Mouse (Mus musculus) megakaryocyte, embryonic 14.5 days (primary cell): ENCODE measurements at regions not wholly inside any gene's neighbourhood (a gene's known extent, or its start where the extent isn't known, plus 50 kb on each side); places are given as distances from the start of the nearest gene placed in this dataset.

Source experiments
- H3K27me3 ChIP-seq: replicated peaks from 2 replicates; pipeline ENCODE3; 2012; ENCODE audit warnings: inconsistent platforms
- H3K36me3 ChIP-seq: replicated peaks from 2 replicates; pipeline ENCODE3; 2012; ENCODE audit warnings: low read length, inconsistent platforms, mixed read lengths
- H3K4me1 ChIP-seq: 2 replicates; pipeline ENCODE4 v1.6.1; 2012; ENCODE audit warnings: inconsistent platforms
- H3K4me3 ChIP-seq: replicated peaks from 2 replicates; pipeline ENCODE3; 2012; ENCODE audit warnings: moderate library complexity, mild to moderate bottlenecking, inconsistent platforms
- H3K9me3 ChIP-seq: 2 replicates; pipeline ENCODE4 v1.6.1; 2012; ENCODE audit warnings: inconsistent platforms
- FLI1 ChIP-seq: IDR thresholded peaks from 2 replicates; pipeline ENCODE4 v1.6.1; 2012; ENCODE audit warnings: low read length, inconsistent platforms, mixed read lengths
- GATA1 ChIP-seq: IDR thresholded peaks from 3 replicates; pipeline ENCODE4 v1.6.1; 2012; ENCODE audit warnings: mixed read lengths, low read length, inconsistent platforms, borderline replicate concordance

DNA sequence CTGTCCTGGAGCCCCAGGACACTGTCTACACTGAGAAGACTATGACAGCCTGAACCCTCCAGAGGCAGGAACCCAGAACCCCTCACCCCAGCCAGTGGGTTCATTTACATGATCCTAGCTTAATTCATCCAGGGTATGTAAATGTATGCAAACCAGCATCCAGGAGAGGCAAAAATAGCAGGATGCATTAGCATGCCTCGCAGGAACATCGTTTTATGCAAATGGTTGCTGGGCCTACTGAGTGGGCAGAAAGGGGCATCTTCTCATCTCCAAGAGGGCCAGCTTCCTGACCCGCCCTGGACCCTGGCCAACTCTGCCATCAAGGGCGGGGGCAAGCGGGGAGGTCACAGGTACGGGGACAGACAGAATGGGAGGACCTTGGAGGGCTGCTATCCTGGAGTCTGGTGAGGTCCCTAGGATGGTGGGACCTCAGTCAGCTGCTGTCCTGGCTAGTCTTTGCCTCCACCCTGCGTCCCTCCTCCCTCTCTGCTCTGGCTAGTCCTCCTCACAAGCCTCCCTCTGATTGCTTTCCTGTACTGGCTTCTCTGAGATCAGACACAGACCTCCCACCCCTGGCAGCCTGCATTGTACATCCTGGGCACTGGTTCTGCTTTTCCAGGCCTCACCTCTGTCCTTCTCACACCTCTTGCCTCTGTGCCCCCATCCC, 52.2 kb upstream of the Gm26897 start:
- H3K4me3 ChIP-seq, result no peak overlapping the region
- H3K4me1 ChIP-seq, result no peaks in the 10 kb centered on the region
- H3K27me3 ChIP-seq, result peaks cover 80% of the 10 kb centered on the region
- TF ChIP-seq GATA1 (no peak), FLI1 (no peak)
- H3K9me3 ChIP-seq, result no peaks in the 10 kb centered on the region
- no peaks in the 10 kb centered on the region for H3K36me3 ChIP-seq

DNA sequence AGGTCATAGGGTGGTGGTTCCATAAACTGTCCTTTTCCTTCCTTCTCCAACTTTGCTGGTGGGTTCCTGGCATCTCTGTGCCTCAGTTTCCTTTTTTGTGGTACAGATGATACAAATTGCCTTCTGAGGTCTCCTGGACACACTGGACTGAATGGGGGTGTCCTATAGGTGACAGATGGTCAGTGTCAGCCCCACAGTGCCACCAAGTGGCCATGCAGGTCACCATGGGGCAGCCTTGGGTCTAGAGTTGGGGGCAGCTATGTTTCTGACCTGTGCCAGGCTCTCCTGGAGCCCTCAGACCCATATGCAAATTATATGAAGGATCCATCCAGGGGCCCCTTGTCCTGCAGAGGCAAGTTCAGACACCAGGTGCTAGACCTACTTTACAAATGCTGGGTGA, 50.8 kb upstream of the Gm26897 start:
- H3K4me1 ChIP-seq, result peaks cover 3% of the 10 kb centered on the region; the same call in 1 of the 2 replicates
- H3K27me3 ChIP-seq, result peaks cover 75% of the 10 kb centered on the region
- no peak for TF ChIP-seq GATA1
- no peak for TF ChIP-seq FLI1
- no peaks in the 10 kb centered on the region for H3K9me3 ChIP-seq
- H3K4me3 ChIP-seq, result no peak overlapping the region
- H3K36me3 ChIP-seq, result no peaks in the 10 kb centered on the region
